Mouse (Mus musculus) CH12.LX (cell line): ENCODE results near the gene Dapk3. TPM values are rescaled to one million over a fixed set of nuclear protein-coding genes. Genes with fewer than 3 reads are reported as not detected.
A peak's percentile ranks its signal among the peaks of the same experiment; 100 is the strongest.

Experiments
- DNase-seq: peaks from one replicate; pipeline ENCODE4 v3.0.0-alpha.2; 2013; ENCODE audit errors: extremely low read depth
- H3K27ac ChIP-seq: 2 replicates; pipeline ENCODE4 v1.5.1; 2012; ENCODE audit warnings: low read depth, mild to moderate bottlenecking, control low read depth, moderate library complexity; ENCODE audit not compliant: insufficient read depth
- H3K27me3 ChIP-seq: replicated peaks from 2 replicates; pipeline ENCODE3; 2012; ENCODE audit warnings: inconsistent platforms
- H3K36me3 ChIP-seq, 2 experiments: replicated peaks in 1 of 2; 2 replicates each; pipeline versions ENCODE3 to v1.6.1; 2012; ENCODE audit warnings: inconsistent platforms in 1 of 2, low read length in 1 of 2, mild to moderate bottlenecking in 1 of 2, mixed read lengths in 1 of 2, moderate library complexity in 1 of 2; ENCODE audit not compliant: control insufficient read depth in 1 of 2, insufficient read depth in 1 of 2
- H3K4me1 ChIP-seq, 2 experiments: 2 replicates each; pipeline ENCODE4 v1.6.1; 2012; ENCODE audit warnings: inconsistent platforms in 1 of 2, moderate library complexity in 1 of 2; ENCODE audit not compliant: insufficient read depth in 2 of 2, control insufficient read depth in 1 of 2
- H3K4me2 ChIP-seq: 2 replicates; pipeline ENCODE4 v1.6.1; 2012; ENCODE audit warnings: low read depth, mild to moderate bottlenecking, control low read depth; ENCODE audit not compliant: poor library complexity, insufficient read depth, severe bottlenecking
- H3K4me3 ChIP-seq, 3 experiments: fragments of 150-350 bp in 1 of 3; sonication (generic) in 1 of 3; replicated peaks in 1 of 3; 2 replicates each; pipeline versions ENCODE3 to v1.5.1; 2011 to 2012; ENCODE audit warnings: low read depth in 2 of 3, low read length in 2 of 3, mild to moderate bottlenecking in 2 of 3, moderate library complexity in 2 of 3, control low read depth in 1 of 3, improper control_type of control experiment in 1 of 3, inconsistent platforms in 1 of 3, mixed read lengths in 1 of 3; ENCODE audit not compliant: poor library complexity in 1 of 3
- H3K79me2 ChIP-seq: replicated peaks from 2 replicates; pipeline ENCODE4 v1.6.1; 2012; ENCODE audit warnings: mild to moderate bottlenecking, moderate library complexity; ENCODE audit not compliant: control insufficient read depth, poor library complexity, insufficient read depth, severe bottlenecking; ENCODE audit errors: extremely low read depth
- H3K9ac ChIP-seq: 2 replicates; pipeline ENCODE4 v1.6.1; 2012; ENCODE audit warnings: low read depth, mild to moderate bottlenecking, control low read depth, moderate library complexity; ENCODE audit not compliant: insufficient read depth
- H3K9me3 ChIP-seq: replicated peaks from 2 replicates; pipeline ENCODE3; 2012; ENCODE audit warnings: low read length, inconsistent platforms, mixed read lengths
- BHLHE40 ChIP-seq: IDR thresholded peaks from 2 replicates; pipeline ENCODE4 v1.6.1; 2011; ENCODE audit warnings: mild to moderate bottlenecking, low read depth, low read length, improper control_type of control experiment
- CHD1 ChIP-seq: IDR thresholded peaks from 2 replicates; pipeline ENCODE4 v1.6.1; 2012; ENCODE audit warnings: low read depth, low read length, improper control_type of control experiment, inconsistent platforms
- CHD2 ChIP-seq: IDR thresholded peaks from 2 replicates; pipeline ENCODE4 v1.6.1; 2011; ENCODE audit warnings: low read length, improper control_type of control experiment
- E2F4 ChIP-seq: IDR thresholded peaks from 2 replicates; pipeline ENCODE4 v1.6.1; 2011; ENCODE audit warnings: low read depth, low read length, improper control_type of control experiment; ENCODE audit not compliant: insufficient replicate concordance
- ELF1 ChIP-seq: IDR thresholded peaks from 2 replicates; pipeline ENCODE4 v1.6.1; 2014; ENCODE audit warnings: low read depth, mild to moderate bottlenecking, inconsistent platforms, low read length, improper control_type of control experiment
- EP300 ChIP-seq: IDR thresholded peaks from 2 replicates; pipeline ENCODE4 v1.6.1; 2011; ENCODE audit warnings: low read length, improper control_type of control experiment
- ETS1 ChIP-seq: conservative IDR thresholded peaks from 2 replicates; pipeline ENCODE4 v1.6.1; 2012; ENCODE audit warnings: low read depth, mild to moderate bottlenecking, inconsistent platforms, low read length, improper control_type of control experiment, moderate library complexity
- GABPA ChIP-seq: IDR thresholded peaks from 2 replicates; pipeline ENCODE4 v1.6.1; 2012; ENCODE audit warnings: low read depth, low read length, improper control_type of control experiment, inconsistent platforms; ENCODE audit not compliant: insufficient replicate concordance
- IRF4 ChIP-seq: IDR thresholded peaks from 2 replicates; pipeline ENCODE4 v1.6.1; 2014; ENCODE audit warnings: low read depth, mild to moderate bottlenecking, inconsistent platforms, low read length, improper control_type of control experiment
- JUN ChIP-seq: IDR thresholded peaks from 2 replicates; pipeline ENCODE4 v1.6.1; 2011; ENCODE audit warnings: low read depth, mild to moderate bottlenecking, low read length, improper control_type of control experiment, moderate library complexity; ENCODE audit not compliant: insufficient read depth
- JUND ChIP-seq: conservative IDR thresholded peaks from 2 replicates; pipeline ENCODE4 v1.6.1; 2011; ENCODE audit warnings: low read depth, low read length, improper control_type of control experiment
- KAT2A ChIP-seq: IDR thresholded peaks from 2 replicates; pipeline ENCODE4 v1.6.1; 2012; ENCODE audit warnings: low read length, improper control_type of control experiment, inconsistent platforms; ENCODE audit not compliant: insufficient replicate concordance
- MAFK ChIP-seq: IDR thresholded peaks from 2 replicates; pipeline ENCODE4 v1.6.1; 2011; ENCODE audit warnings: low read length, improper control_type of control experiment; ENCODE audit not compliant: insufficient replicate concordance
- MAX ChIP-seq: IDR thresholded peaks from 2 replicates; pipeline ENCODE4 v1.6.1; 2011; ENCODE audit warnings: low read length, improper control_type of control experiment
- MAZ ChIP-seq: IDR thresholded peaks from 2 replicates; pipeline ENCODE4 v1.6.1; 2012; ENCODE audit warnings: low read depth, mild to moderate bottlenecking, inconsistent platforms, low read length, improper control_type of control experiment, moderate library complexity
- MEF2A ChIP-seq: IDR thresholded peaks from 2 replicates; pipeline ENCODE4 v1.6.1; 2014; ENCODE audit warnings: low read depth, mild to moderate bottlenecking, inconsistent platforms, low read length, improper control_type of control experiment, borderline replicate concordance
- MYC ChIP-seq: IDR thresholded peaks from 2 replicates; pipeline ENCODE4 v1.6.1; 2011; ENCODE audit warnings: low read depth, mild to moderate bottlenecking, improper control_type of control experiment, low read length
- NELFE ChIP-seq: IDR thresholded peaks from 2 replicates; pipeline ENCODE4 v1.6.1; 2011; ENCODE audit warnings: low read depth, low read length, improper control_type of control experiment
- NRF1 ChIP-seq: IDR thresholded peaks from 2 replicates; pipeline ENCODE4 v1.6.1; 2014; ENCODE audit warnings: low read depth, mild to moderate bottlenecking, inconsistent platforms, low read length, improper control_type of control experiment, moderate library complexity
- POLR2A ChIP-seq: IDR thresholded peaks from 2 replicates; pipeline ENCODE4 v1.6.1; 2011; ENCODE audit warnings: low read depth, mild to moderate bottlenecking, improper control_type of control experiment, low read length
- RAD21 ChIP-seq: IDR thresholded peaks from 2 replicates; pipeline ENCODE4 v1.6.1; 2011; ENCODE audit warnings: low read depth, mild to moderate bottlenecking, low read length, improper control_type of control experiment, moderate library complexity
- RCOR1 ChIP-seq: conservative IDR thresholded peaks from 2 replicates; pipeline ENCODE4 v1.6.1; 2012; ENCODE audit warnings: low read depth, mild to moderate bottlenecking, inconsistent platforms, low read length, improper control_type of control experiment
- SMC3 ChIP-seq: IDR thresholded peaks from 2 replicates; pipeline ENCODE4 v1.6.1; 2011; ENCODE audit warnings: low read depth, low read length, improper control_type of control experiment
- TCF12 ChIP-seq: IDR thresholded peaks from 2 replicates; pipeline ENCODE4 v1.6.1; 2014; ENCODE audit warnings: low read depth, mild to moderate bottlenecking, inconsistent platforms, low read length, improper control_type of control experiment
- UBTF ChIP-seq: IDR thresholded peaks from 2 replicates; pipeline ENCODE4 v1.6.1; 2012; ENCODE audit warnings: low read depth, mild to moderate bottlenecking, inconsistent platforms, low read length, improper control_type of control experiment, moderate library complexity
- USF1 ChIP-seq: IDR thresholded peaks from 2 replicates; pipeline ENCODE4 v1.6.1; 2014; ENCODE audit warnings: low read depth, mild to moderate bottlenecking, inconsistent platforms, low read length, improper control_type of control experiment
- USF2 ChIP-seq: conservative IDR thresholded peaks from 2 replicates; pipeline ENCODE4 v1.6.1; 2011; ENCODE audit warnings: low read depth, low read length, improper control_type of control experiment
- ZKSCAN1 ChIP-seq: IDR thresholded peaks from 2 replicates; pipeline ENCODE4 v1.6.1; 2012; ENCODE audit warnings: low read depth, inconsistent platforms, low read length, improper control_type of control experiment, borderline replicate concordance
- ZMIZ1 ChIP-seq: IDR thresholded peaks from 2 replicates; pipeline ENCODE4 v1.6.1; 2012; ENCODE audit warnings: low read depth, mild to moderate bottlenecking, inconsistent platforms, low read length, improper control_type of control experiment
- dilution Hi-C: fragments of 300-500 bp; cut with MboI; formaldehyde crosslinking; loops from 2 replicates; pipeline ENCODE4 v1.14.3; 2020; ENCODE audit warnings: low sequenced_read_pairs; ENCODE audit not compliant: extremely low pct_unique_long_range_greater_than_20kb, extremely low pct_ligation_motif_present
- in situ Hi-C: fragments of 300-500 bp; cut with MboI; formaldehyde crosslinking; loops from 3 replicates; pipeline ENCODE4 v1.14.3; 2019; ENCODE audit warnings: low sequenced_read_pairs, low pct_ligation_motif_present, low pct_unique_long_range_greater_than_20kb, mixed read lengths
- polyA plus RNA-seq: library from polyadenylated mRNA; unstranded; fragments of >175 nt; gene quantifications from 2 replicates; pipeline ENCODE4 v1.2.1, GENCODE M21; 2012; ENCODE audit warnings: low read depth; ENCODE audit not compliant: insufficient read length
- total RNA-seq, 2 experiments: library from RNA; depleted of rRNA; stranded (reverse); fragments of 300-350 nt in 1 of 2; fragments of >200 nt in 1 of 2; gene quantifications; 2 replicates each; pipeline ENCODE4 v1.2.3; 2012 to 2014

Gene Dapk3
- total and polyA plus RNA-seq, 3 experiments: 25.4 to 46.2 (median 44.5) TPM

DNA sequence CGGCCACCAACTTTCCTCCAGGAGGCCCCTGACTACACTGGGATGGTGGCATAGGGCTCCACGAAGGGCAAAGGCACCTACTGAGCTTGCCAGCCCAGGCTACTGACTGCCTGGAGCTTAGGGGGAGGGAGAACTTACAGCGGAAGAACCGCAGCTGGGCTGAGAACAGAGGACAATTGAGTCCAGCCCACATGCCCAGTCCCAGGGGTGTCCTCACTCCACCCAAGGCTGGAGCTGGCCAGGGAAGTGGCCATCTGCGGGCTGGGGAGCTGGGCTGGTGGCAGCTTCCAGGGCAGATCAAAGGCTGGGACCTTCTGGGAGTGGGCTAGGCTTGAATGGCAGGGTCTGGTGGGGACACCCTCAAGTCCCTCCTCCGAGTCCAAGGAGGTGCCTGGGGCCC is 28.1 kb upstream of the Dapk3 start:
- Histone ChIP-seq H3K27me3 (no peaks in the 10 kb centered on the region), H3K36me3 (peaks cover 69 to 81% of the 10 kb centered on the region in 2 experiments), H3K27ac (no peak overlapping the region), H3K79me2 (peaks cover 2% of the 10 kb centered on the region; the same call in 1 of the 2 replicates), H3K4me3 (no peak overlapping the region), H3K9me3 (no peaks in the 10 kb centered on the region), H3K4me1 (peaks cover 0 to 36% of the 10 kb centered on the region in 2 experiments; a peak in 2 of 4 replicates), H3K4me2 (no peak overlapping the region), H3K9ac (no peak overlapping the region)
- dilution Hi-C loops (no loop called here), in situ Hi-C loops (no loop called here)
- DNase-seq: no peak
- TF ChIP-seq KAT2A (no peak), IRF4 (no peak), JUN (no peak), JUND (no peak), MAZ (no peak), GABPA (no peak), UBTF (no peak), USF1 (no peak), E2F4 (no peak), MAX (no peak), USF2 (no peak), EP300 (no peak), SMC3 (no peak), ZKSCAN1 (no peak), NELFE (no peak), RAD21 (no peak), MEF2A (no peak), RCOR1 (no peak), MYC (no peak)

DNA sequence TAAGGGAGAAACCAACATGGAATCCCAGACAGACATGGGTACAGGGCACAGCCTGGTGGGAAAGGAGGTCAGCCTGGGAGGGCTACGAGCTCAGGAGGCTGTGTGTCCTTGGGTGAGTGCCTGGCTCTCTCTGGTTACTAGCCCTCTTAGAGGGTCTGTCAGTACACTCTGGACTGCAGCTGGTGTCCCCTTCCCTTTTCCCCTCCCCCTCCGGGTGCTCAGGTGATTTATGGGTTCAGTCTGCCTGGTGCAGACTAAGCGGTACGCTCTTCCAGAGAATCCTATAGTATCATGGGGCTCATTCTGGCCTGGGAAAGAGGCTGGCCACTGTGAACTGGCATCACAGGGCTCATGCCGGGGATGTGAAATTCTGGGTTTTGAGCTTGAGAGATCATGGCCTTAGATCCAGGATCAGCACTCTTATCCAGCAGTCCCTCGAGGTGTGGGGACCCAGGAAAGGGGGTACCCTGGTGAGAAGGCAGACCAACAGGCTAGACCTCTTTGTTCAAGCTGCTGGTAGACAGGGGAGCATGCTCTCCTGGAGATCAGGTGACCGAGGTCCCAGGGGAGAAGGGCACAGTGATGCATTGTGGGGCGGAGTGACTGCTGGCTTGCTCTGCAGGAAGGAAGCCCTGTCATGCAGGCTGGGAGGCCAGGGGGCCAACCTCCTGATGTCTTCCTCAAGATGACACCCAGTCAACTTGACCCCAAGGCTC is 21.0 kb upstream of the Dapk3 start:
- no peak overlapping the region for H3K9ac ChIP-seq
- DNase-seq: peak; percentile 98
- H3K27ac ChIP-seq: peak overlapping the region; percentile 83
- in situ Hi-C loops: loop anchor here (10.0 kb wide), 1 partner anchor 237 kb away; no protein-coding TSS in a partner anchor
- peaks cover 51 to 83% of the 10 kb centered on the region in 2 experiments for H3K36me3 ChIP-seq
- no peaks in the 10 kb centered on the region for H3K9me3 ChIP-seq
- peaks cover 35% of the 10 kb centered on the region for H3K79me2 ChIP-seq
- dilution Hi-C loops: no loop called here
- H3K27me3 ChIP-seq: no peaks in the 10 kb centered on the region
- peaks cover 33 to 68% of the 10 kb centered on the region in 2 experiments for H3K4me1 ChIP-seq
- peak overlapping the region; percentile 26 to 42 (median 30) for H3K4me3 ChIP-seq
- peak overlapping the region; percentile 18; the same call in 1 of the 2 replicates for H3K4me2 ChIP-seq
- TF ChIP-seq MAFK (no peak), ELF1 (peak; percentile 64), JUND (no peak), IRF4 (no peak), POLR2A (peak; percentile 64), RCOR1 (no peak), MEF2A (peak; percentile 20; the same call in 1 of the 2 replicates), BHLHE40 (peak; percentile 85), NRF1 (peak; percentile 70), ETS1 (peak; percentile 55), ZKSCAN1 (no peak), RAD21 (no peak), NELFE (no peak), SMC3 (no peak), ZMIZ1 (0 out of 2 replicates have a peak, but pooled peaks have one; percentile 33), TCF12 (peak; percentile 50; the same call in 1 of the 2 replicates), CHD2 (no peak), CHD1 (no peak), USF2 (peak; percentile 67), EP300 (no peak), MAX (peak; percentile 77)
